Mouse (Mus musculus) cerebellum, postnatal 25 days (tissue): ENCODE data around the gene Syt14.

ENCODE experiments used
- DNase-seq, 2 experiments: peaks; one replicate each; pipeline ENCODE4 v3.0.0; 2021; ENCODE audit warnings: mixed read lengths in 2 of 2

The Syt14 gene

GRCm38 (mm10) chr1:193035371-193036238, at the start of gene Syt14:
Gene Syt14, minus strand, starts transcription at chr1:193035775.
- DNase-seq = peak; percentile 77 to 88

GRCm38 (mm10) chr1:193084016-193084415, 48.4 kb upstream of the Syt14 start:
- no peak for DNase-seq

DNA sequence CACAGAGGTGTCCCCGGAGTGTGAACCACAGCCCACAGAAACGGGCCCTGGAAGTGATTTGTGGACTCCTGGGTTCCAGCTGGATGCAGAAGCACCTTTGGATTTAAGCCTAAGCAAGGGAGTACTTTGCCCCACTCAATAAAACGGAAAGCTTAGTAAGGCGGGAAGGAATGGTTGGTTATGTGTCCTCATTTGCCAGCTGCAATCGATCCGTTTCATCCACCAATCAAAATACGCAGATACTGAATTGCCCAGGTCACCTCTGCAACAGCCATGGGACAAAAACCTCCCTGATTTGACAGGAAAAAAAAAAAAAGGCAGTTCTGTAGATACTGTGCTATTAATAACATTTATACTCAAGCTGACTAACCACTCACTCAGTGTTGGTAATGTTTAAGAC, 47.5 kb upstream of the Syt14 start:
- no peak for DNase-seq

DNA sequence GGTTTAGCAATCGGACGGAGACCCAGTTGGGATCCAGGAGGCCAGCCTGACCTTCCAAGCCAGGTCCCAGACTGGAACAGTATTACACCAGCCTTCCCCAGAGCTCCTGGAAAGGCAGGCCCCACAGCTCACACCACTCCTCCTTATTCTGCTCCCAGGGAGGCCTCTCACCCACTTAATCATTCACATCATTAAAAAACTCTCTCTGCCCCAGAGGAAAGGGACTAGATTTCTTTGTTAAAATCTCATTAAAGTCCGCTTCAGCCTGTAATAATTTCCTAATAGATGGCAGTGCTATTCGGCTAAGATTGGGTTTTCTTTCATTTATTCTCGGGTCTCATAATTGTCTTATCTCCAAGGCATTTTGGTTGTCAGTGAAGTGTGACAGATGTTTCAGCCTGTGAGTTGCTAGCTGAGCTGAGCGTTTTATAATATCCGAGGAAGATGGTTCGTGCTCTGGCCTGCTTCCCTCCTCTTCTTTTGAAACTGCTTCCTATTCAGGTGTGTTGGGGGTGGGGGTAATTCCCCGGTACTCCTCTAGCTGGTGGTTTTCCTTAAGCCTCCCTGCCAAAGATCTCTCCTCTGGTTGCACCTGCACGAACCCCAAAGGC, 46.8 kb upstream of the Syt14 start:
- no peak for DNase-seq

DNA sequence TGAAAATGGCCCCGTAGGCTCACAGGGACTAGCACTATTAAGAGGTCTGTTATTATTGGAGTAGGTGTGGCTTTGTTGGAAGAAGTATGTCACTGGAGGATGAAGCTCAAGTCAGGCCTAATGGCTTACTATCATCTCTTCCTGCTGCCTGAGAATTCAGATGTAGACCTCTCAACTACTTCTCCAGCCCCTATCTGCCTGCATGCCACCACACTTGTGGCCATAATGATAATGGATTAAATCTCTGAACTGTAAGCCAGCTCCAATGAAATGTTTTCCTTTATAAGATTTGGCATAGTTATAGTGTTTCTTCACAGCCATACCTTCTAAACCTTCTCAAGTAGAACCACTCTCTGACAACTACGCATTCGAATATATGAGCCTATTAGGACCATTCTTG, 27.0 kb upstream of the Syt14 start:
- no peak for DNase-seq

DNA sequence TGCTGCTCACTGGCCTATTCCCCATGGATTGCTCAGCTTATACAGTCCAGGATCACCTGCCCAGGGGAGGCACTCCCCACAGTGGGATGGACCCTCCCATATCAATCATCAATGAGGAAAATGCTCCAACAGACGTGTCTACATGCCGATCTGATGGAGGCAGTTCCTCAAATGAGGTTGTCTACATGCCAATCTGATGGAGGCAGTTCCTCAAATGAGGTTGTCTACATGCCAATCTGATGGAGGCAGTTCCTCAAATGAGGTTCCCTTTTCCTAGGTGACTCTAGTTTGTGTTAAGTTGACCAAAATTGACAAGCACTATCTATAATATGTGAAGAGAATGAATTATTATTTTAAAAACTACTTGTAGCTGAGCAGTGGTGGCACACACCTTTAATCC, 24.6 kb upstream of the Syt14 start:
- DNase-seq = no peak

DNA sequence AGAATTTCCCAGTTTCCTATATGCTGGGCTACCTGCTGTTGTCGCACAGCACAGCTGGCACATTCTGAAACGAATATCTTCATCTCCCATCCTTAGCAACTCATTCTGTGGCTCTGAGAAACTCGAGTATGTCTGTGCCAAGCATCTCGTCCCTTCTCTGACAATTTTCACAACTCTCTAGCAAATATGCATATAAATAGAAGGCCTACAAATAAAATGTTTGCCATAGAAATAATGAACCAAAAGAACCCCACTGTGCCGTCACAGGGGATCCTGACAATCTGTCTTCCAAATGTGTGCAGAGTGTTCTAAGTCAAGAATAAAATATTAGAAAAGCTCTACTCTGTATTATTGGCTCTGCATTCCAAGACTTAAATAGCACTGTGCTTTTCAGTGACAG, 24.0 kb upstream of the Syt14 start:
- DNase-seq = peak in 1 of 2 experiments; percentile 5

GRCm38 (mm10) chr1:193054401-193054800, 18.8 kb upstream of the Syt14 start:
- DNase-seq = no peak

- no peak for DNase-seq
These were observed 17.5 kb upstream of the Syt14 start for GRCm38 (mm10) chr1:193053065-193053464.

DNA sequence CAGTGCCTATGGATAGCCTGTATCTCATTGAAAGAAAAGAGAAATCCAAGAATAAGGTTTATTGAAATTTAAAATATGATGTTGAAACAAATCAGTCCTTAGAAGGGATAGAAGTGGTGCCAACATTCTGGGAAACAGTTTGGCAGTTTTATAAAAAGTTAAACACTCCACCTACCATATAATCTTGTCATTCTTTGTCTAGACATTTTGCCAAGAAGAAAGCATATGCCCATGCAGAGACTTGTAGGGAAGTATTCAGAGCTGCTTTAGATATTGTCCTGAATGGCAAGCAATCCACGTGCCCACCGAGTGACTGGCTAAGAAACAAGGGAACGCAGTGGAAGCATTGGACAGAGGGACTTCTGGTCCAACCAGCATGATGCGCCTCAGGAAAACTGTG, 12.0 kb upstream of the Syt14 start:
- DNase-seq = no peak

GRCm38 (mm10) chr1:193042760-193043295, 7.3 kb upstream of the Syt14 start:
- no peak for DNase-seq

GRCm38 (mm10) chr1:193034951-193035370, 614 bp downstream of the Syt14 start:
- DNase-seq = peak; percentile 47 to 51

DNA sequence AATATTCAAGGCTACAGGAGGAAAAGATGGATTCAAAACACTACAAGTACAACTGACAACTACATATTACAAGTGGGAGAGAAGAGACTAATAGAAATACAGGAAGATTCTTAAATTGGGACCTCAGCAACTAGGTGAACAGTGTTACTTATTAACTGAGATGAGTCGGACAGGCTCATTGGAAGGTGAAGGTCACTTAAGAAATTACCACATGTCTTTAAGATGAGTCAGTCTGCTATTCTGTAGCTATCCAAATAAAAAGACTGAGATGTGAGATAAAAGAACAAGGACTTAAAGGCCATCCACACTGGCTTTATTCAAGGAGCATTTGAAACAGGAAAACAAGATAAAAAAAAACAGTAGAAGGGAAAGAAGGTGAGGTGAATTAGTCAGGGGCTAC, 11.3 kb downstream of the Syt14 start:
- no peak for DNase-seq

DNA sequence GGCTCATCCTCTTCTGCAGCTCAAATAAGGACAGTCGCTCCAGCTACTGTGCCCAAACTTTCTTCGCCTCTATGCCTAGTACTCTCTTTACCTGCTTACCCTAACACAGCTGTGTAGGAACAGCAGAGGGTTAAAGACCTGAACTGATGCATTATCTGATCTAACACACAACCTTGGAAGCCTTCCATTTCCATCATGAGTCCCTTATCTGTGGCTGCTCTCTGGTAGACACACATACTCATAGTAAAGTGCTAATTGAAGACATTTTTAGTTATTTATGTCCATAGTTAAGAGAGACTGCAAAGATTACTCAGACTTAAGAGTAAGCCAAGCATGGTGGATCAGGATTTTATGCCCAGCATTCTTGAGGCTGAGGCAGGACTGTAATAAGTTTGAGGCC, 23.2 kb downstream of the Syt14 start:
- DNase-seq = no peak

DNA sequence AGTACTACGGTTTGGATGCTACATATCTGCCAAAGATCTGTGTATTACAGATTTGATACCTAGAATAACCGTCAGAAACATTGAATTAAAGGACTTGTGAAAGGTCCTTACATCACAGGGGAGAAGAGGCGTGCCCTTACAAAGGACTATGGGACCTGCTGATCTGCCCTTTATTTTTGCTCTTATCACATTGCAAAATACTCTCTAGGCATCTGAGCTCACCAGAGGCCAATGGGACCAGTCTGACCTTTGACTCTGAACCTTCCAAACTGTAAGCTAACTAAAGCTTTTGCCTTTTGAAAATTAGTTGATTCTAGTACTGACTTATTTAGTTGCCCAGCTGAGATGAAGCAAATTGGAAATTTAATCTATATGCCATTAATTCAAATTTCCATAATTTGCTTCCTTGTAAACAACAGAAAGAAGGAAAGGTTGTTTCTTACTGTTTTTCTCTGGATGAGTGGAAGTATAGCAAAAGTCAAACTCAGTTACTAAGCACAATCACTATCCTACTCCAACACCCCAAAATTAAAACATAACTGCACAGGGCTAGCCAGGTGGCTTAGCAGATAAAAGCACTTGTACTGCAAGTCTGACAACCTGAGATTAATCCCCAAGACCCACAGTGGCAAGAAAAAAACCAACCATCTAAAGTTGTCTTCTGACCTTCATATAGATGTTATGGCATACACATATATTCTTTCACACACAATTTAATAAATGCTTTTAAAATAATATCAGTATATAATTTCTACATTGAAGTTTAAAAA, 24.4 kb downstream of the Syt14 start:
- no peak for DNase-seq

DNA sequence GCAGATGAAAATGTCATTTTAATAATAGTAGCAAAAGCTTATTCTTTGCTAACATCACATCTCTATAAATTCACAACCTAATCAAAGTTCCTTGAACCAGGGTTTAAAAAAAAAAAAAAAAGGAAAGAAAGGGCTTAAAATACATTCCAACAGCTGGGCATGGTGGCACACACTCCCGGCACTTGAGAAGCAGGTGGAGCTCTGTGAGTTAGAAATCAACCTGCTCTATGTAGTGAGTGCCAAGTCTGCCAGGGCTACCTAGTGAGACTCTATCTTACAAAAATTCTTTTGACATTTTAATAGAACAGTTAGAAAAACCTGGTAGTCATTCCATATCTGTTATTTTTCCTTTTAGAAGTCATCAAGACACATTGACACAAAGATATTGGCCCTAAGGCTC, 31.0 kb downstream of the Syt14 start:
- DNase-seq = peak in 1 of 2 experiments; percentile 23

DNA sequence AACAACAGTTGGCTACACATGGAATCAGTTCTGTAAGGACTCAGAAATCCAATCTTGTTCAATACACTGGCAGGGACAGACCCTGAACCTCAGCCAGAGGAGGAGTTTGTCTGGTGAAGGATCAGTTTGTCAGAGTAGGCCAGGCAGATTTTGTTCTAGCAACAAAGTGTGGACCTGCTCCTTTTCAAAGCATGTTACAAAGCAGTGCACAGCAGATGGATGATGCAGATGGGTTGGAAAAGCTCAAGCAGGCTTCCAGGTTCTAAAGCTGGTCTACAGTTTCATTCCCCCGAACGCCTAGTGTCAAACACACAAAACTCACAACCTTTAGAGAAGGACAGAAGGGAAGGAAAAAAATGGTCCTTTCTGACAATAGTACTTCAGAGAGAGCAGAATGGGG, 31.6 kb downstream of the Syt14 start:
- peak; percentile 25 to 28 for DNase-seq

GRCm38 (mm10) chr1:193002307-193002706, 33.3 kb downstream of the Syt14 start:
- DNase-seq = no peak

- no peak for DNase-seq
These were observed 34.0 kb downstream of the Syt14 start for GRCm38 (mm10) chr1:193001587-193001986.

- DNase-seq = no peak
These were observed 34.7 kb downstream of the Syt14 start for GRCm38 (mm10) chr1:193000908-193001307.

DNA sequence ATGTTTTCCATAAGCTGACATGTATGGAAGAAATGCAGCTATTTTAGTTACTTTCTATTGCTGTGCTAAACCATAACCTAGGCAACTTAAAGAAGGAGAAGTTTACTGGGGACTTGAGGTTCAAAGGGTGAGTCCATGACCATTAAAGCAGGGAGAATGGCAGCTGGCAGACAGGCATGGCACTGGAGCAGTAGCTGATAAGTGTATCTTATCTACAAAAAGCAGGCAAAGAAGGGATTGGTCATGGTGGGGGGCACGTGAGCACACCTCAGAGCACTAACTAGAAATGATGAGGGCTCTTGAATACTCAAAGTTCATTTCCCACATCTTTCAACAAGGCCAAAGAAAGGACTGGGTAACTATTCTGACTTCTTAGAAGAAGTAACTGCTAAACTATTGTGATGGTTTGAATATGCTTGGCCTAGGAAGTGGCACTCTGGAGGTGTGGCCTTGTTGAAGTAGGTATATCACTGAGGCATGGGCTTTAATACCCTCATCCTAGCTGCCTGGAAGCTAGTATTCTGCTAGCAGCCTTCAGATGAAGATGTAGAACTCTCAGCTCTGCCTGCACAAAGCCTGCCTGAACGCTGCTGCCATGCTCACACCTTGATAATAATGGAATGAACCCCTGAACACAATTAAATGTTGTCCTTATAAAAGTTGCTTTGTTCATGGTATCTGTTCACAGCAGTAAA, 41.2 kb downstream of the Syt14 start:
- no peak for DNase-seq

- no peak for DNase-seq
These were observed 42.1 kb downstream of the Syt14 start for GRCm38 (mm10) chr1:192993491-192993890.

- DNase-seq = no peak
These were observed 48.4 kb downstream of the Syt14 start for GRCm38 (mm10) chr1:192987203-192987602.
